Mouse (Mus musculus) G1E (cell line): ENCODE data around the gene Rcn3. TPM values are rescaled to one million over a fixed set of nuclear protein-coding genes. Genes with fewer than 3 reads are reported as not detected.

ENCODE experiments used
- ATAC-seq: 2 replicates; pipeline ENCODE4 v1.8.0; 2016; ENCODE audit warnings: mild to moderate bottlenecking; ENCODE audit not compliant: insufficient number of reproducible peaks, poor library complexity, low FRiP score, severe bottlenecking; ENCODE audit errors: extremely low read depth
- DNase-seq: peaks from one replicate; pipeline ENCODE4 v3.0.0; 2012; ENCODE audit warnings: low spot score
- H3K27me3 ChIP-seq: 2 replicates; pipeline ENCODE4 v1.6.1; 2012; ENCODE audit warnings: mild to moderate bottlenecking, low read length, inconsistent platforms; ENCODE audit not compliant: insufficient read depth
- H3K36me3 ChIP-seq: replicated peaks from 2 replicates; pipeline ENCODE3; 2012; ENCODE audit warnings: mild to moderate bottlenecking, inconsistent platforms
- H3K4me1 ChIP-seq: 2 replicates; pipeline ENCODE4 v1.6.1; 2012; ENCODE audit warnings: low read depth, low read length, inconsistent platforms, mixed read lengths; ENCODE audit not compliant: insufficient read depth
- H3K4me3 ChIP-seq: 2 replicates; pipeline ENCODE4 v1.5.1; 2012; ENCODE audit warnings: low read depth, mild to moderate bottlenecking, inconsistent platforms, low read length, moderate library complexity, mixed read lengths
- H3K9me3 ChIP-seq: replicated peaks from 2 replicates; pipeline ENCODE4 v1.6.1; 2012; ENCODE audit warnings: inconsistent platforms
- CTCF ChIP-seq: IDR thresholded peaks from 2 replicates; pipeline ENCODE4 v1.5.1; 2012; ENCODE audit warnings: low read depth, low read length, inconsistent platforms, mixed read lengths
- GATA1 ChIP-seq: IDR thresholded peaks from 2 replicates; pipeline ENCODE4 v1.6.1; 2012; ENCODE audit warnings: borderline replicate concordance, low read length, inconsistent platforms, mixed read lengths
- GATA2 ChIP-seq: IDR thresholded peaks from 2 replicates; pipeline ENCODE4 v1.6.1; 2012; ENCODE audit warnings: low read depth, low read length, inconsistent platforms, borderline replicate concordance
- POLR2AphosphoS5 ChIP-seq: IDR thresholded peaks from 2 replicates; pipeline ENCODE4 v1.6.1; 2012; ENCODE audit warnings: low read depth, low read length, inconsistent platforms; ENCODE audit not compliant: insufficient replicate concordance
- TAL1 ChIP-seq: conservative IDR thresholded peaks from 2 replicates; pipeline ENCODE4 v1.6.1; 2012; ENCODE audit warnings: low read depth, low read length, inconsistent platforms, mixed read lengths
- polyA plus RNA-seq: library from polyadenylated mRNA; stranded (reverse); fragments of >175 nt; gene quantifications from 2 replicates; pipeline ENCODE4 v1.2.3, GENCODE M21; 2012
- total RNA-seq, 2 experiments: library from RNA; stranded (forward) in 1 of 2; stranded (reverse) in 1 of 2; fragments of 200-1000 nt in 1 of 2; fragments of >200 nt in 1 of 2; fragmentation: Nextera tagmentation in 1 of 2; gene quantifications; 2 replicates each; pipeline ENCODE4 v1.2.3; 2014 to 2017

Gene Rcn3
- total and polyA plus RNA-seq, 3 experiments: 0.31 TPM; not detected in 2

GRCm38 (mm10) chr7:45135370-45135769 is 43.3 kb upstream of the Rcn3 start:
- TF ChIP-seq POLR2AphosphoS5 (no peak), CTCF (no peak), GATA2 (0 out of 2 replicates have a peak, but pooled peaks have one; percentile 88)
- ATAC-seq: no peak
- no peak for DNase-seq
- H3K27me3 ChIP-seq: no peaks in the 10 kb centered on the region
- peak overlapping the region; percentile 71 for H3K4me3 ChIP-seq
- H3K36me3 ChIP-seq: peaks cover 48% of the 10 kb centered on the region
- H3K9me3 ChIP-seq: peaks cover 3% of the 10 kb centered on the region; the same call in 1 of the 2 replicates
- peaks cover 87% of the 10 kb centered on the region for H3K4me1 ChIP-seq

GRCm38 (mm10) chr7:45134544-45135026 is 42.6 kb upstream of the Rcn3 start:
- DNase-seq (no peak), ATAC-seq (peak; percentile 37)
- no peak for TF ChIP-seq TAL1
- no peak for TF ChIP-seq POLR2AphosphoS5
- TF ChIP-seq CTCF: no peak
- TF ChIP-seq GATA2: no peak
- no peak for TF ChIP-seq GATA1
- peak overlapping the region; percentile 71 for H3K4me3 ChIP-seq
- H3K4me1 ChIP-seq: peaks cover 87% of the 10 kb centered on the region
- H3K9me3 ChIP-seq: peaks cover 3% of the 10 kb centered on the region; the same call in 1 of the 2 replicates
- H3K36me3 ChIP-seq: peaks cover 45% of the 10 kb centered on the region
- H3K27me3 ChIP-seq: no peaks in the 10 kb centered on the region

GRCm38 (mm10) chr7:45133446-45134159 is 41.6 kb upstream of the Rcn3 start:
- TF ChIP-seq GATA1: no peak
- no peak for TF ChIP-seq GATA2
- no peak for TF ChIP-seq CTCF
- no peak for TF ChIP-seq POLR2AphosphoS5
- TF ChIP-seq TAL1: no peak

GRCm38 (mm10) chr7:45131850-45132249 is 39.8 kb upstream of the Rcn3 start:
- Histone ChIP-seq H3K4me1 (peaks cover 72% of the 10 kb centered on the region), H3K36me3 (peaks cover 55% of the 10 kb centered on the region), H3K4me3 (no peak overlapping the region; the same call in 1 of the 2 replicates), H3K9me3 (peaks cover 3% of the 10 kb centered on the region; the same call in 1 of the 2 replicates), H3K27me3 (no peaks in the 10 kb centered on the region)
- no peak for ATAC-seq
- TF ChIP-seq CTCF (no peak), TAL1 (no peak), POLR2AphosphoS5 (no peak)
- no peak for DNase-seq

More at GRCm38 (mm10) chr7:45133446-45134159, 41.6 kb upstream of the Rcn3 start:
- Histone ChIP-seq H3K4me3 (peak overlapping the region; percentile 71; the same call in 1 of the 2 replicates), H3K9me3 (peaks cover 3% of the 10 kb centered on the region; the same call in 1 of the 2 replicates), H3K27me3 (no peaks in the 10 kb centered on the region), H3K4me1 (peaks cover 85% of the 10 kb centered on the region), H3K36me3 (peaks cover 43% of the 10 kb centered on the region)
- DNase-seq (no peak), ATAC-seq (no peak)

- no peaks in the 10 kb centered on the region for H3K27me3 ChIP-seq
- H3K4me3 ChIP-seq: peak overlapping the region; percentile 93; the same call in 1 of the 2 replicates
- ATAC-seq (no peak), DNase-seq (no peak)
- H3K36me3 ChIP-seq: peaks cover 74% of the 10 kb centered on the region
- TF ChIP-seq POLR2AphosphoS5 (no peak), GATA1 (no peak), GATA2 (no peak), TAL1 (no peak)
- peaks cover 3% of the 10 kb centered on the region; the same call in 1 of the 2 replicates for H3K9me3 ChIP-seq
- H3K4me1 ChIP-seq: peaks cover 73% of the 10 kb centered on the region
These were observed 37.9 kb upstream of the Rcn3 start for GRCm38 (mm10) chr7:45129776-45130512.

GRCm38 (mm10) chr7:45129318-45129717 is 37.3 kb upstream of the Rcn3 start:
- no peak for ATAC-seq
- TF ChIP-seq GATA2 (no peak), GATA1 (no peak), CTCF (no peak), POLR2AphosphoS5 (no peak), TAL1 (no peak)
- H3K4me1 ChIP-seq: peaks cover 73% of the 10 kb centered on the region
- DNase-seq: no peak
- H3K4me3 ChIP-seq: peak overlapping the region; percentile 93
- peaks cover 75% of the 10 kb centered on the region for H3K36me3 ChIP-seq
- H3K9me3 ChIP-seq: peaks cover 3% of the 10 kb centered on the region; the same call in 1 of the 2 replicates
- H3K27me3 ChIP-seq: no peaks in the 10 kb centered on the region
